Mouse (Mus musculus): ENCODE measurements around the gene Kcng1.

Kcng1 gene

DNA sequence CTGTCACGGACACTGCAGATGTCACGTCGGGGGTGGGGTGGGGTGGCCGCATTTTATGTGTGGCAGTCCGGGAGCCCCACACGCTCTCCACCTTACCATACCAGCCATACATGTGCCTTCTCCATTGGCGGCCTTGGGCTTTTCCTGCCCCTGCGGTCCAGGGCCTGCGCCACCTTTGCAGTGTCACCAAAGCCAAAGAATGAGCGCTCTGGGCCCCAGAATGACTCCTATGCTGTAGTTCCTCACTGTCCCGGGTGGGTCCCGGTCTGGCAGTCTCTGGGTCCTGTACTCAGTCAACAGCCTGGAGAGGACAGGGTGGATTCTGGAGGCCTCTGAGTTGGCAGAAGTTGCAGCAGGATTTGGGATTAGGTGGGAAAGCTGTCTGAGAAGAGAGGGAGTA is at the start of gene Kcng1:
Gene Kcng1, minus strand, starts transcription at position 155 of the 400 bp plus-strand sequence.
- DNase-seq = no peak

DNA sequence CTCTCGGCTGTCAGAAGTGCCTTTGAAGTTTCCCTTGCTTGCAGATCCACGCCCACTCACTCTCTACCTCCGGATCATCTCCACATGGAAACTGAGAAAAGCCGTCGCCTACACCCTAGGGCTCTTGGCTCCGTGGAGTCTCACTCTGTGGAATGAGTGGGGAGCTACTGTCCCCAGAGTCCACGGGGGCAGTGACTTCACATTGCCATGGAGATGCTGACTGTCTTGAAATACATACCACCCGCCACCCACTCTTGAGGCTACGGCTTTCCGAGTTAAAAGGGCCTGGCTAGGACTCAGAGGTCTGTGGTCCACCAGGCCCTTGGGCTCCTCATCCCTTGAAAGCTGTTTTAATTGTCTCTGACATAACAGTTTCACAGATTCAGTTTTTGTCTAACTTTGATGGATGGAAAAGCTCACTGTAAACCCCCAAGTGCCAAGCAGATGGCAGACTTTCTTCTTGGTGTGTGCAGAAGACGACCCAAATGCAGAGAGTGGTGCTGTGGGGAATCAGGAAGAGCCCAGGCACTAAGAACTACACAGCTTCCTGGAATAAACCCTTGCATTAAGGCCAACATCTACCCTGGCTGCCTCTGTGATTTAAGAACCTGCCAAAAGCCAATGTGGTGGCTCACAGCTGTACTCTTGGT is 49.0 kb upstream of the Kcng1 start:
- DNase-seq = no peak

GRCm38 (mm10) chr2:168321716-168322374 is 40.3 kb upstream of the Kcng1 start:
- DNase-seq = no peak

GRCm38 (mm10) chr2:168320388-168321182 is 39.0 kb upstream of the Kcng1 start:
- DNase-seq = no peak

DNA sequence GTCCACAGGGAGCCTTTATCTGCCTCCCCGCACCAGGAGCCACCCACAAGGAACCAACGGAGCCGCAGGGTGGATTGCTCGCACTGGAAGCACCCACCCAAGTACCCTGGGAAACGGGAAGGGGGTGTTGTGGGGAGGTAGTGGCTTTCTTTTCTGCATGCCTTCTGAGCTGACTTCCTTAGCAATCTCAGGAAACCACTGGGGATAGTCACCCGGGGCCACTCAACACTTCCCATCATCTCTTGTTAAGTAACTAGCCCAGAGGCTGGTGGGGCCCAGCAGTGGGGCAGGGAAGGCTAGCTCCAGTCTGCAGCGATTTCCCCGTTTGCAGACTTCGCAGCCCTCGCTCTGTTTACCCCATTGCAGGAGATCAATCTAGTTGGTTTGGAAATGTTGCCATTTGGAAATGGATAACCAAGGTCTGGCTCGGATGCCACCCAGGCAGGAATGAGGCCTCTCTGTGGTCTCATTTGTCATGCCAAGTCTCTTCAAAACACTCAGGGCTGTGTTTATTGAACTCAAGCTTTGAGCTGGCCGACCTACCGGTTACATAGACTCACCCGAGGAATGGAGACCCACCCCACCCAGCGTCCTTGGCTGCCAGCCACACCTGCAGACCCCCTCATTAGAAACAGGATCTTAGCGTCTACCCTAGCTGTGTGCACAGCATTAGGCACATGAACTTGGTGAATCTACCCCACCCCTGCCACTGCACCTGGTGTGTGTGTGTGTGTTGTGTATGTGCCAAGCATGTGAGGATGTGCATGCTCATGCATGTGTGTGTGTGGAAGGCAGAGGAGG is 33.3 kb upstream of the Kcng1 start:
- DNase-seq = no peak

DNA sequence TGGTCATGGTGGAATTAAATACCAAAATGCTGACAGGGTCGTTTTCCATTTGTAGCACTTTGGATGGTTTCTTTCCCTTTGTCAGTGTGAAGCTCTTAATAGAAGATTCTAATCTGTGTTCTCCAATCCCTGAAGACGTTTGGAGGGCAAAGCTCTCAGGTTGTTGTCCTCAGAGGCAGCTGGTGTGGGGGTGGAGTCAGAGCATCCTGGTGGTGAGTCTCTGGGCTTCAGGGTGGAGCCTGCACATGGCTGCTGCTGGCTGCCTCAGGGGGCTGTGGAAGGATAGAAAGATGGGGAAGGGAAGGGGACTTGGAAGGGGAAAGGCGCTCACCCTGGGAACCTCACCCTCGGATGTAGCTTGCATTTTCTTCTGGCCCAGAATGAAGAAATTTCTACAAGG is 31.0 kb upstream of the Kcng1 start:
- DNase-seq = no peak

DNA sequence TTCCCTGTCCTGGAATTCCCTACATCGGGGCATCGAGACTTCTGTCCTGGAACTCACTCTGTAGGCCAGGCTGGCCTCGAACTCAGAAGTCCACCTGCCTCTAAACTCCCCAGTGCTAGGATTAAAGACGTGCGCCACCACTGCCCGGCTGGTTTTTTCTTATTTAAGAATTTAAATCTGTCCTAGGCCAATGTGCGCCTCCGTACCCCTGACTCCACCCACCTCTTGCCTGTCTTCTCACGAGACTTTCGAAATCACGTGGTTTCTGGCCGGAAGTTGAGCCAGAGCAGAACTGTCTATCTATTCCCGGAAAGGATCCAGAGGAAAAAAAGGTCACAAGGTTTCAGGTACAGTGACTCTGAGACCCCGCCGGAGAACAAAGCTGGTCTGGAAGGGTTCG is 29.5 kb upstream of the Kcng1 start:
- no peak for DNase-seq

DNA sequence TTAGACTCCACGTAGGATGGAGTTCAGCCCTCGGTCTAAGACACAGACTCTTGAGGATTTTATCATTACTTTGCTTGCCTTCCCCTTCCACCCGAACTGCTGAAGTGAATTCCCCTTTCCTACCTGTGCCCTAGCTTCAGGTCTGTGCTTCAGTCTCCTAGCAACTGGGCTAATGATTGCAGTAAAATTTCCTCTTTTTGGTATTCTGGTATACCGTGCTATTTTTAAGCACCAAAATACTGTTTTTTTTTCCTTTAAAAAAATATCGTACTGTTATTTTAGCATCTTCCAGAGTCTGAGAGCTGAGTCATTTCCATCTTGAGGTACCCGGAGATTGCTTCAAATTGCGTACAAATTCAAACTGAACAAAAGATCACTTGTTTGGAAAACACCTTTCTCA is 27.4 kb upstream of the Kcng1 start:
- no peak for DNase-seq

GRCm38 (mm10) chr2:168299650-168300049 is 18.1 kb upstream of the Kcng1 start:
- DNase-seq = no peak

DNA sequence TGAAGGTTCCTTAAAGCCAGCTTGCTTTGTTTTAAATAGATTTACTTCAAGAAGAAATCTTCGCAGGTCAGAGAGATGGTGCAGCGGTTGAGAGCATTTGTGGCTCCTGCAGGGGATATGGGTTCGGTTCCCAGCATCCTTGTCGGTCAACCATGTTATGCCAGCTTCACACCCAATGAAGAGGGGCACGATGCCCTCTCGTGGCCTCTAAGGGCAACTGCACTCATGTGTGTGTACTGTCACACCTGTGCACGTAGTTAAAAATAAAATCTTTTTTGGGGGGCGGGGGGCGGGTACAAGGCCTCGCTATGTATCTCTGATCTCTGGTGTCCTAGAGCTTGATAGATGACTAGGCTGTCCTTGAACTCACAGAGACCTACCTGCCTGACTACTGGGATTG is 15.0 kb upstream of the Kcng1 start:
- DNase-seq = no peak

DNA sequence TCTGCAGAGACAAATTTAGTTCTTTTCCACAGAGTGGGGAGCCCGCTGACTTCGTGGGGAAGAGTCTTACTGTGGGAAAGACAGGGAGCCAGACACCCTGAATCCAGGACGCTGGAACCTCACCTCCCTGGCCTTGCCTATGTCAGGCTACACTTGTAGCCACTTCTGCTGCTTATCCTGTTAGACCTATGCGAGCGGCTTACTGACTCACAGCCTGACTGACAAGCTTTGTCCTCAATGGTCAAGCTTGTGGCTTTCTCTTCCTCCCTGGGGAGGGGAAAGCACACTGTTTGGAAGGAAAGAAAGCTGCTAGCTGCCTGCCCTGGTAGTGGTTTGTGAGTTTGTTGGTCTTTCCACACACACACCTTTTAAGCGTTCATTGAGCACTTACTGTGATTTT is 11.0 kb upstream of the Kcng1 start:
- no peak for DNase-seq

GRCm38 (mm10) chr2:168292041-168292440 is 10.5 kb upstream of the Kcng1 start:
- DNase-seq = peak; percentile 55

DNA sequence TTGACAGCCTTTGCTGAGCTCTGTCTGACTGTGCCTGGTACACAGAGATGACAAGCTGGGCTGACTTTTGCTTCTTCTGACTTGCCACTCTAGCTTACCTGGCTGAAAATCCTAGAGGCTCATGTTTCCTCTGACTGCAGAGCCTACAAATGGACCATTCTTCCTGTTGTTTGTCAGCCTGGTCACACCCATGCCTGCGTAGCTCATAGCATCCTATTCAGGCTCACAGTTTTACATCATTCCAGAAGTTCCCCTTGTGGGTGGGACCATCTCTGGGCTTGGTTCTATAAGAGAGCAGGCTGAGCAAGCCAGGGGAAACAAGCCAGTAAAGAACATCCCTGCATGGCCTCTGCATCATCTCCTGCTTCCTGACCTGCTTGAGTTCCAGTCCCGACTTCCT is 8.3 kb upstream of the Kcng1 start:
- no peak for DNase-seq

- DNase-seq = no peak
These were observed 7.5 kb upstream of the Kcng1 start for GRCm38 (mm10) chr2:168289016-168289415.

DNA sequence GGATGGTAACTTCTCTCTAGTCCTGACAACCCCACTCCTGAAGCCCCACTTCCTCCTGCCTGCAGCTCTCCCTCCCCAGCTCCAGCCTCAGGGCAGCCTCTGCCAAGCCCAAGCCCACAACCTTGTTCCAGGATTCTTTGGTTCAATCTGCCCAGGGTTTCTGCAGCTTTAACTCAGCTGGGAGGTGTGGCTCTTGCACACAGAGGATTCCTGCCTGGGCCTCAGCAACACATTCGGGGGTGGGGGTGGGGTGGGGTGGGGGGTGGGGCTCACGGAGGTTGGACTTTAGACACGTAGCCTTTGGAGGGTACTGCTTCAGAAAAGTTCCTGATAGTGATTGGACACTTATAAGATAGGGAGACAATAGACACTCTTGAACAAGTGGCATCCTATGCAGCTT is 5.5 kb upstream of the Kcng1 start:
- DNase-seq = no peak

GRCm38 (mm10) chr2:168285143-168285542 is 3.6 kb upstream of the Kcng1 start:
- DNase-seq = no peak

DNA sequence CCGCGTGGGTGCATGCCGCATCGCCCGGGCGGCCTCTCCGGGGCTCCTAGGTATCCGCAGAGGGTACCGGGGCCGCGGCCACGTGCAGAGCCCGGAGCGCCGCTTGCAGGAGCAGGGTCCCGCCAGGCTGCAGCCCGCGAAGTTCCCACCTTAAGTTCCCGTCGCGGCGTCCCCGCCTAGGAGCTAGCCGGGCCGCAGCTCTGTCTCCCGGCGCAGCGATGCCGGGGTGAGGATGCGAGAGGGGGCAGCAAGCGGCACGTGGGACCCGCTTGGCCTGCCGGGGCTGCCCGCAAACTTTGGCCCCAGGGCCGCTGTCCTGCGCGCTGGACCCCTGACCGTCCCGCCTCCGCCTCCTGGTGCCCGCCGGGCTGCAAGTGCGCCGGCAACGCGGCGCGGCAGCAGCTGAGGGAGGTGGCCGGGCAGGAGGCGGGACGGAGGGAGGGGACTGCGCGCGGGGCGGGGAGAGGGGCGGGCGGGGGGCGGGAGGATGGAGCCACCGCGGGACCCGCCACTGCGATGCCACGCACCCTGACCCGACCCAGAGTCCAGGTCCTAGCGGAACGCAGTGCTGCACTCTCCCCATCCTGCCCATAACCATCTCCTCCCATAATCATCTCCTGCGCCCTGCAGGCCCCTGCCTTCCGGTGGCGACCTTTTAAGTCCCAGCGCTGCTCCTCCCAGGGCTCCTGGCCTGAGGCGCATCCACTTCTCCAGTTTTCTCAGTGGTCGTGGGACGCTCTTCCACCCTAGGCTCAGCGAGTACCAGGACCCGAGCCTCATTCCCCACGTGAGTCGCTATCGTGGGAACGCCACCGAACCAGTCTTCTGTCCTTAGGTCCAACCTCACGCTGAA is 581 bp downstream of the Kcng1 start:
- DNase-seq = peak; percentile 83

- peak; percentile 76 for DNase-seq
These were observed 7.1 kb downstream of the Kcng1 start for GRCm38 (mm10) chr2:168274374-168274935.

GRCm38 (mm10) chr2:168273387-168273786 is 8.1 kb downstream of the Kcng1 start:
- DNase-seq = no peak

DNA sequence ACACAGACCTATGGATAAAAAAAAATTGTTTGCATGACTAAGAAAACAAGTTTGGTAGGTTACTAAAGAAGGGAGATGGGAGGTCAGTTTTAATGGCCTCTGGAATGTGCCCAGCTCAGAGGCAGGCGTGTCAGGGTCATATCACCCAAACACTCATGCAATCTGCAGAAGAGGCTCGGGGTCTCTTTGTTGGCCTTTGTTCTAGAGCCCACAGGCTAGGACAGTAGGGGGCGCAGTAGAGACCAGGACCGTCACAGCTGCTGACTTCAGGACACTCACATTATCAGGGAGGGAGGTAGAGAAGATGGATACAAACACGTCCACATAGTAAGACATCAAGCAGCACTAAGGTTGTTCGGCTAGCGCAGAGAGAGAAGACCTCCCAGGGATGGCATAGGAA is 13.5 kb downstream of the Kcng1 start:
- peak; percentile 70 for DNase-seq

DNA sequence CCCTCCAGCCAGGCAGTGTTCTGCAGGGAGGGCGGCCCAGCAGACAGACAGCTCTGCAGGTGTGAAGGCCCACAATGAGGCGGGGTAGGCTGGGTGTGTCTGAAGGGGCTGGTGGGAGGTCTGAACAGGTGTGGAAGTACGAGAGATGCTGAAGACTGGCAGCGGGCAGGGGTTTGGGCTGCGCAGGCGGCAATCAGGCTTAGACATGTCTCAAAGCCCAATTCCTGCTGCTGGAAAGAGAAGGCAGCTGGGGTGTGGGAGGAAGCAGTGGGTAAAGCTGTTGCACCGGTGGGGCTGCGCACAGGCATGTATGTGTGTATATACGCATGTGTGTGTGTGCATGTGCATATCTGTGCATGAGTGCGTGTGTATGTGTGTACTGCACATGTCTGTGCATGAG is 20.6 kb downstream of the Kcng1 start:
- no peak for DNase-seq

- DNase-seq = no peak
These were observed 21.4 kb downstream of the Kcng1 start for GRCm38 (mm10) chr2:168260124-168260523.

Measured in embryo, embryonic 11 days (tissue).